Mouse (Mus musculus) E14TG2a.4 (cell line): ENCODE measurements around the gene Cdk2ap2.

Experiments used
- CTCF ChIP-seq: conservative IDR thresholded peaks from 2 replicates; pipeline ENCODE4 v1.5.1; 2014; ENCODE audit warnings: low read length
- POU5F1 ChIP-seq: IDR thresholded peaks from 2 replicates; pipeline ENCODE4 v1.6.1; 2014; ENCODE audit warnings: low read length, borderline replicate concordance

- TF ChIP-seq CTCF (no peak), POU5F1 (no peak)
These were observed 11.6 kb downstream of the Cdk2ap2 start for GRCm38 (mm10) chr19:4108535-4108934.
